Mouse (Mus musculus): ENCODE measurements around the gene Ccr10.
A peak's percentile ranks its signal among the peaks of the same experiment; 100 is the strongest.

Gene Ccr10

DNA sequence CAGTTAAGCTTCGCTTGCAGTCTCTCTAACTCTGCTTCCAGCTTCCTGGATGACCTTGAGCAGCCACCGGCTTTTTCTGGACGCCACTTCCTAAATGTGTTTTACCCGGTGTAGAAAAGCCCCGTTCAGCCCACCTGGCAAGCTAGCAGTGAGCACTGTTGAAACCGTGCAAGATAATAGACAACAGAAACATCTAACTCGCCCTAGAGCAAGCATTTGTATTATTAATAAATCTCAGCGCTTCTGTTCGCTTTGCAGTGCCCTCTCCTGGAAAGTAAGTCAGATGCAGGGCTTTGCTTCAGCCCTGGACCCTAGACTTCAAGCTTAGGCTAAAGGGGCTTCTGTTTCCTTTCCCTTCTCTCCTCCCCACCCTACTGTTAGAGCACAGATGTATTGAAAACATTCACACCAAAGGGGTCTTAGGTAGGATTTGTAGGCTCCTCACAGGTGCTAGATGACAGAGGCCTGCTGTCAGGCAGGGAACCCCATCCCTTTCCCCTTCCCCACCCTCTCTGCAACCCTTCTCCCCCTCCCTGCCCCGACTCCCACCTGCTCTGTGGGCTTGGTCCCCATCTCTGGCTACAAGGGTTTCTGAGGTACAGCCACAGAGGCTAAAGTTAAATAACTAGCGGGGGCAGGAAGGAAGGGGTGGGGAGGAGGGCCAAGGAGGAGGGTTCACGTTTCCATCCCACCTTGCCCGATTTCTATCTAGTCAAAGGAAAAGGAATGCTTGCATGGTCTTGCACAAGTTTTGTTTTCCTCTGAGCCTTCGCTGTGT, at the start of gene Ccr10:
TSS of gene Ccr10 (minus strand) at position 593 of the 778 bp plus-strand sequence.
- DNase-seq = peak; percentile 62

DNA sequence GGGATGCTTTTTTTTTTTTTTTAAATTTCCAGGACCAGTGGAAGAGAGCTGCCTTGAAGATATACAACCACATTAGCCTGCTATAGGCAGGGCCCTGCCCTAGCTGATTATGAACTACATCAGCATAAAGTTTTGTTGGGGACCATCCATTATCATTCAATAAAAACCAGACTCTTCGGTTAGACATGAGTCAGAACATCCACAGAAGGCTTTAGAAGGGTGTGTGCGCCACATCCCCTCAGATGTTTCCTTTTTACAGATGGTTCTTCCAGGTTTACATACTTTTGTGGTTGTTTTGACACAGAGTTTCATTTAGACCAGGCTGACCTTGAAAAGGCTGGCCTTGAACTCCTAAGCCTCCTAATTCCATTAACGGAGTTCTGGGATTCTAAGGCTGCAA, 49.1 kb upstream of the Ccr10 start:
- DNase-seq = no peak

DNA sequence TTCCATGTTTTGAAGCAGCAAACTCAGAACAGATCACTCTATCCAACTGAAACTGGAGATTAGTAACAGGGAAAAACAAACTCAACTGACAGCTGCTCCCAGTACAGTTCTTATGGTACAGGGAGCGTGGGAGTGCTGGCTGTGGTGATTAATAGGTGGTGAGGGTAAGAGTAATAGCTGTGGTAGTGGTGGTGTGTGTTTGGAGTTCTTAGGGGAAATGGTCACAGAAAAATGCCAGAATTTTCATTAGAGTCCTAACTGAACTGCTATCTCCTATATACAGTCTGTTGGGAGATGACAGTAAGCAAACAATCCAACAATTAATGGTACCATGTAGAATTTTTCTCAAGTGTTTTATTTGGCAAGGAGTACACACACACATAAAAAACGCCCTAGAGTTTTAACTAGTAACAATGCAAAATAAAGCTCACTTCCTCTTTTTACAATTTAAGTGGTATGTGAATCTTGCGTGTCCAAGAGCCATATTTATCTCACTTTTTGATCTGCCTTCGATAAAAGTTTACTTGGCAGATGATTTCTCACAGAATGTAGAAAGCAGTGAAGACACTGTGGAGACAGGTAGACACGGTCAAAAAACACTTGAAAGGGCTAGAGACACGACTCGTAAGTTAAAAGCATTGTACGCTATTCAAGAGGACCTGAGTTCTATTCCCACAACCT, 46.2 kb upstream of the Ccr10 start:
- no peak for DNase-seq

DNA sequence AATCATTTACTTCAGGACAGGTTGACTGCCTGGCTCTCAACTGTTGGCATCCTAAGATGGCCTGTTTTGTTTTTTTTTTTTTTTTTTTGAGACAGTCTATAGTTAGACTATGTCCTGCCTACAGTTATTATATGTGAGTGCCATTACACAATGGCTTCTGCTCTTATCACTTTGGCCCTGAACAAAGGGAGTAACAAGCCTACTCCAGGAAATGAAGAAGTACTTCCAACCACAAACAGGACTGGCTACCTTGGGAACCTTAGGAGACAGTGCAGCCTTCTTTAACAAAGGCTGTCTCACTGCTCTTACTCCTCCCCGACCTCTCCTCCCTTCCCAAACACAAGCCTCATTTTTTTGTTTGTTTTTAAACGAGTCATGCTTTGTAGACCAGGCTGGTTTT, 45.6 kb upstream of the Ccr10 start:
- no peak for DNase-seq

DNA sequence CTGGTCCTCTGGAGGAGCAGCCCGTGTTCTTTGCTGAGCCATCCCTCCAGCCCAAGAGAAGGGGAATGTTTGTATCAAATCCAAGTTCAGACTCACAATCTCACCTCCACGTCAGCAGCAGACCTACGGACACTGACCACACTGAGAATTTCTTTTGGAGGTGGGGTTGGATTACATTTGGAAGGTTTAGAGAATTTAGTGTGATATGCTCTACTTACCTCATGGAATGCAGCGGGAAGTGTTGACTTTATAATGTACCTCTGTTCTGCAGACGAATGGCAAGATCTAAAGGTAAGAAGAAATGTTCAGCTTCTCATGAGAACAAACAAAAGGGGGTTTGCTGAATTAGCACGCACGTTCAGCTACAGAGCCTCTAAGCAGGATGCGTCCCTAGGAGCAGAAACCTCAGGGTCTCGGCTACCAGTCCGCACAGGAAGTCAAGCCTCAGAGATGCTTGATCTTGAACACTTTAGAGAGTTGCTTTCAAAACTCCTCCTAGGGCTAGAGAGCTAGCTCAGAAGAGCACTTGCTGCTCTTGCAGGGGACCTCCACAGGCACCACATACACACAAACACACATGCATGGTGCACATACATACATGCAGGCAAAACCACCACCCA, 43.3 kb upstream of the Ccr10 start:
- no peak for DNase-seq

DNA sequence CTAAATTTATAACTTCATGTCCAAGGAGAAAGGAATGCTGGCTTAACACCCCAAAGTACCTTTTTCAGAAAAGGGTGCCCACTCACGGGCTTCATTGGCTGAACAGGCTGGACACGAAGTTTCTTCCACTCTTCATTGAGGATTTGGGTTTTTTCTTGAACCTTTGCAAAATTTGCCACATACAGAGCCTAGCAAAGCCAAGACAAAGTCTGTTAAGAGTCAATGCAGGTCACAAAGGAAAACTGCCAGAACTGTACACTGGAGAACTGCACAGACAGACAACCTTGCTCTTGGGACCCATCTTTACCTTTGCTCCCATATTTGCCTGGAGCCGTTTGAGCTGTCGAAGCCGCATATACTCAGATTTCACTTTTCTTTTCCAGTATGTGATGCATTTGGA, 41.7 kb upstream of the Ccr10 start:
- DNase-seq = no peak

DNA sequence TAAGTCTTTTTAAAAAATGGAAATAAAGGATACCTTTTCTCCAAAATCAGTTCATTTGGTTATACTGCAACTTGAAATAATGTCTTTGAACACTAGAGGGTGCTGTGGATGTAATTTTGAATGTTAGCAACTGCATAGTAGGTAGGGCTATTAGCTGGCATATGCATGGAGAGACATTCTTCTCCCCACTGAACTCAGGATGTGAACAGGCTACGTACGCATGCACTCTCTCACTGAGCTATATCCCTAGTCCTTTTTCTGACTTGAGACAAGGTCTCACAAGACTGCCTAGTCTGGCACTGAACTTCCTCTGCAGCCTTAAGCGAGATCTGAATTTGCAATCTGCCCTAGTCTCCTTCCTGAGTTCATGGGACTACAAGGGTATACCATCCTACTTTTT, 36.7 kb upstream of the Ccr10 start:
- peak; percentile 85 for DNase-seq

DNA sequence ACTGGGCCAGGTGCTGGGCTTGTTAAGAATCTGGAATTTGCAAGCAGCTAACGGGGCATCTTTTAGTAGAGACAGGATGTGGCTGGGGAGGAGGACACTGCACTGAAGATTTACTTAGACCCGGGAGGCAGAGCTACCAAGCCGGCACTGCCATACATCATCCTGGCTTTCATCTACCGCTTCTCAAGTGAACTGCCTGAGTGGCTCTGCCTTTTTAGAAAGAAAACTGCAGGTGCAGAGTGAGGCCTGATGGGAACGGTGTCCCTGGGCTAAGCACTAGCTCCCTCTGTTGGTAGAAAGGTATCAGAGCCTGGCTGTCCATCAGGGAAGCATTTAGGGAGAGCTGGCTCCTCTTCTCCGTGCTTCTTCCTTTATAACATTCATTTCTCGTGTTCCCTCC, 25.7 kb upstream of the Ccr10 start:
- DNase-seq = peak; percentile 72

DNA sequence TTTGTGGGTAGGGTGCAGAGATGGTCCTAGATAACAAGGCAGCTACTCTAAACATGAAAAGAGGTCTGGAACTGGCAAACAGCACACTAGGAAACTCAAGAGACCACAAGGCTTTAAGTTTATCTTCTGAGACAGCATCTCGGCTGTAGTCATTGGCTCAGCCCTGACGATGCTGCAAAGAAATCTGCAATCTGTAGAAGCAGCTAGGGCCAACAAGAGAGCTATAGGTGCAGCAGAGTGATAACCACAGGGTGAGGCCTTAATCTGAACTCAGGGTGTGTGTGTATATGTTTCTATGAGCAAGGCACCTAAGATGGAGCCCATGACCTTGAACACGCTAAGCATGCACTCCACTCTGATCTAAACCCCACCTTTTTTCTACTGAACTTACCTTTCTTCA, 24.3 kb upstream of the Ccr10 start:
- DNase-seq = no peak

DNA sequence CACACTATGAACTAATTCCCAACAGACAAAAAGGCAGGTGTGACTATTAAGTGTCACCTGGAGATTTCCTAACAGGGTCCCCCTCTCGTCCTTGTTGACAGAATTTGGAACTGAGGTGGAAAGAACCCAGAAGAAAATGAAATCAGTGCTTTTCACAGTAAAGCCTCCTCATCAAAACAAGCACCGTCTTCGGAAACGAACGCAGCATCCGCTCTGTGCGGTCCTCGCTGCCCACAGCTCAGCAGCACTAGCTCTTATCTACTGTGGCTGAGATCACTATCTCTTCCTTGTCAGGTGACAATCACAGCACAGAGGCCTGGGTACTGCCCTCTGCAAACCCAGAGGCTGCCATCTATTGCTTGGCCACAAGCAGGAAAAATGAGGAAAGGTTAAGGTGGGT, 20.9 kb upstream of the Ccr10 start:
- DNase-seq = no peak

DNA sequence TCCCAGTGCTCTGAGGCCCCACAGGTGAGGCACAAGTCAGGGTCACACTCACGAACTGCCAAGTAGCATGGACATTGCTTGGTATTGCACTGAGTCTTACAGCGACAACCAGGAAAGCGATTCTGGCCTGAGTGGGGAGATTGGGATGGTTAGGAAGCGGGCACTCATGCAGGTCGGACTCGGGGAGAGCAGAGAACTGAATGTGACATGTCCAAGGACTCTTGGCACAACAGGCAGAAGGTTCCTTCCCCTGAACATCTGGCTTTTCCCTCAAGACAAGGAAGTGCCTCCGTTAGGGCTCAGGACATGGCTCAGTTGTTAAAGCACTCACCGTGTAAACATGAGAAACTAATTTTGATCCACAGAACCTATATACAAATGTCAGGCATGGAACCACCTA, 20.3 kb upstream of the Ccr10 start:
- no peak for DNase-seq

DNA sequence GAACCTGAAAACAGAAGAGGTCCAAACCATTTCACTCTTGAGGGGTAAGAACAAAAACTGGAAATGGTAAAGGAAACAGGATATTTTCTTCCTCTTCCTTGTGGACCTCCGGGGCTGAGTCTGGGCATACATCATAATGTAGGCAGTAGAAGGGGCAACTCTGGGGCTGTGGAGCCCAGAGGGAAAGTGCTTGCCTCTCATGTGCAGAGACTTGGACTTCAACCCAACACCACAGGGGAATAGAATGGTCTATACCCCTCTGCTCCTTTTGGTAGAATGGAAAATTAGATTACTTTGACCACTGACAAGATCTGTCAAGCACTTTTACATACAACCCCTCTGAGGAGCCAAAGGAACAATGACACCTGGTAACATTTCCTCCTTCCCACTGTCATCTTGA, 19.9 kb upstream of the Ccr10 start:
- no peak for DNase-seq

DNA sequence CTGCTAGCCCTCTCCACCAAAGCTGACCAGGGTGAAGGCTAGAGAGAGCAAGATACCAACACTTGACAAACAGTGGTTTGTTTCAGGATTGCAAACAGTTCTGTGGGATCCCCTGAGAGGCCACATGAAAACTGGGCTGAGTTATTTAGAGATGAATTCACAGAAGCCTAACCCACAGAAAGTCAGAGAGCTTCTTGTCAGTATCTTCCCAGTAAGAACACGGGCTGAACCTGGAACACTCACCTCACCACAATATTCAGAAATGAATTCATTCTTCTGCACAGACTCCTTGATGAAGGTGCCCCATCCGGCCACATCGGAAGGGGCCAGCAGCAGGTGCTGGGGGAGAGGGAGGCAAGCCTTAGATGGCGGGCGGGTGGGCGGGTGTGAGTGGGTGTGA, 19.4 kb upstream of the Ccr10 start:
- DNase-seq = no peak

DNA sequence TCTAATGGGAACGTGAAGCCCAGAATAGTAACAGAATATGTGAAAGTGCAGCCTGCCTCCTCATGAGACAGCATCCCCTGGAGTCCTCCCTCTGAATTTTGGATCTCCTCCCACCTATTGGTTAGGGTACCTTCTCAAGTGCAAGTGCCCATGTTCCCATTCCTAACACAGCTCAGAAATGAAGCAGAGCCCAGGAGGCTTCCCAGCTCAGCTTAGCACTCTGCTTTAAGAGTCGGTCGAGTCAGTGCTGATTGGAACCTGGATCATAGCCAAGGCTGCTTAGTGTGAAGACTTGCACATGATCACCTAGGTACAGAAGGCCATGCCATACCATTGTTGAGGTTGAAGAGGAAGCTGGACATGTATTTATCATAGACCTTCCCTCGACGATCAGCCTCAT, 18.9 kb upstream of the Ccr10 start:
- DNase-seq = no peak

DNA sequence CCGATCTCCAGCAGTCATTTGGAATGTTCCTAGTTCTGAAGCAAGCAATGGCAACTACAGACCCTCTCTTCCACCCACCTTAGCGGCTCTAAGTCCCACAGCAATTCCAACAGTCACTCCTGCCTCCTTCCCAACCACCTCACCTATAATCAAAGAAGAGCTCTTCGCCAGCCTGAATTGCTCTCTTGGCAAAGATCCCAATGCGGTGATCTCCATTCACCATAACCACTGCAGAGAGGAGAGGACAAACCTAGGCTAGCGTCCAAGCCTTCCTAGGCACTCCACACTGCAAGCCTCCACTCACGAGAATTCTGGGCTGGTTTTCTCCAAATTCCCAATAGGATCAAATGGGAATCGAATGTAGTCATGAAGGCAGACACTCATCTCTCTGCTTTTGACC, 17.8 kb upstream of the Ccr10 start:
- no peak for DNase-seq

DNA sequence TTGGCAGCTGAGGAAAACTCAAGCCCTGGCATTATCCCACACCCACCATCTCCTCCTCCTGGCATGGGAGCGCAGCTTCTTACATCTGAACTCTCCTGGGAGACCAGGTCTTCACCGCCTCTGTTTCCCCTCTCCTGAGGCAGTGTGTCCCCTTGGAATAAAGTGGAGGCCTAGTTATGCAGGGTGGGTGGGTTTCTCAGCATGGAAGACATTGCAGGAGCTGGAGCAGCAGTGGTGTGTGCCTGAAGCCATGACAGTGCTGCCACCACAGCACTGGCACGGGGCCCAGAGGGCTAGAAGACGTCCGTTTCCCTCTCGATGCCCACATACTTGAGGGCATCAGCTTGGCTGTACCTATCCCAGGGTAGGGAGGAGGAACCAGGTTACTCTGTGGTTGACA, 17.4 kb upstream of the Ccr10 start:
- DNase-seq = no peak

DNA sequence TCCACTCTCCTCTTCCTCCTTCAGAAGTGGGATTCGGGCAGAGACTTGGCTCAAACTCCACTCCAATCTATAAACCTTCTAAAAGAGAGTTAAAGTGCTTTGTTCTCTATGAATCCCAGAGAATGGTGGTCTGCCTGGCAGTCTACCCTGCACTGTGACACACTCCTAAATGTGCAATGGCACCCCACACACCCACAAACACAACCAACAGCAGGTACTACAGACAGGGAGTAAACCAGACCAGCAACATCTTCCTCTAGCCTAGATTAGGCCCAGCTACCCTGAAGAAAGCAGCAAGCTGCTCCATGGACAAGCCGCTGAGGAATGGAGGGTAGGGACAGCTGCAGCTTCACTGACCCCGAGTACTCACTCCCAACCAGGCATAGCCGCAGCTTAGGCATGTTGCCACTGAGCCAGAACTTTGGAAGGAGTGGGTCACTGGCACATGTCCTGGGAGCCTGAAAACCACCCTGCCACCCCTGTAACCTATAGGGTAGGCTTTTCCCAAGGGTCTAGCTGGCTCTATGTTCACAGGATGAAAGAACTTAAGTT, 16.8 kb upstream of the Ccr10 start:
- DNase-seq = no peak

DNA sequence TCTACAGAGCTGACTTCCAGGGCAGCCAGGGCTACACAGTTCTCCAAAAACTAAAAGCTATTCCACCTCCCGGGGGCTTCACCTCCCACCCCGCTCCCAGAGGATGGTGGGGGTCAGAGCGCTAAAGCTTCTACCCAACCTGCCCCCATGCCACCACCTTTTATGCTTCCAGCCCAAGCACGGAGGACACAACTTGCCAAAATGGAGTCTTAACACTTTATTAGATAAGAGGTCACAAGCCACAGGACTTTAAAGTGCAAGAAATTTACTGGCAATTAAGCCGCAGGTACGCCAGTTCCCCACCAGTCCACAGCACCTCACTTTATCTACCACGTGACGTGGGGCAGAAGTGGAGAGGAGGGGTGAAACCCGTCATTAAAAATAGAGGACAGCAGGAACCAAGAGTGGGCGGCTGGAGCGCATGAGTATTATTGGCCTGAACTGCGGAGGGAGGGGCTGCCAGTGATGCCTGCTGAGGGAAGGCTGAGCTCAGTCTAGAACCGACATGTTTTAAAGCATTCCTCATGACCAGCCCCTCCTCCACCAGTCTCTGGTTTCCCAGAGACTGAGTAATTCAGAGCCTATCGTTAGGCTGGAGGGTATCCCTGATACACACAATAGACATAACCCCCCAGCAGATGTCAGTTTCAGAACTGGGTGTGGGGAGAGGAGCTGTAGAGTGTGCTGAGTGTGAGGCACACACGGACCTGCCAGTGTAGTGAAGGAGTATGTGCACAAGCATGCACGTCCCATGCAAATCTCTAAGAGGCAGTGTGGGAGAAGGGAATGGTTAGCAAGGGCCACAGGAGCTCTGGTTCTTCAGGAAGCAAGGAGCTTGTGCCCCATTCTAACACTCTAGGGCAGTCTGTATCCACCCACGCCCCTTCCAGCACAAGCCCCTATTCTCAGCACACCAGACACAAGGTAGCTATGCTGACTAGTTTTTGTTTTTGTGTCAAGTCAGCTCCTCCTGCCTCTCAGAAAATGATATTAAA, 16.0 kb upstream of the Ccr10 start:
- DNase-seq = no peak

DNA sequence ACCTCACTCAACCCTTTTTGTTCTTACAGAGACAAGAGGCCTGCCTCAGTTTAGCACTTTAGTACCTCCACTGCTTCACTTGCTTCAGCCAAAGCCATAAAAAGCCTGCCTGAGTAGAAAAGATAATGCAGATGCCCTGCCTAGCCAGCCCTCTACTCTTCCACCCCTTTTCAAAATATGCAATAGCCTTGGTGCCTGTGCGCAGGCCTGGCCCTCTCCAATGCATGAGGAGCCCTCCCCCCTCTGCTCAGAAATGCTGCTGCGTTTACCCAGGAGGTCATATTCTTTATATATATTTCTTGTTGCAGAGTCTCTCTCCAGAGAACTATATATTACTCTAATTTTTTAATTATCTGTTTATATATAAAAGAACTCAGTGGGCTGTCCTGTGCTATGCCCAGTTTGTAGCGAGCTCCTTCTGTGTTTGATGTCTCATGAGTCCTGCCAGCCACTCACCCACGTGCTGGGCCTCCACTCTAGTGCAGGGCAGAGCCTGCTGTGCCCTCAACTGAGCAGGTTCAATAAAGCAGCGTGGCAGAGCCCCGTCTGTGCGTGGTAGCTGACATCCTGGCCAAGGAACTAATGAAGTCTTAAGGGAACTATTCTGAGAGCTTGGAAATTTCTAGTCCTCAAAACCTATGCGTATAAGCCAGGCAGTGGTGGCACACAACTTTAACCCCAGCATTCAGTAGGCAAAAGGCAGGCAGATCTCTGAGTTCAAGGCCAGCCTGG, 15.1 kb upstream of the Ccr10 start:
- DNase-seq = no peak

DNA sequence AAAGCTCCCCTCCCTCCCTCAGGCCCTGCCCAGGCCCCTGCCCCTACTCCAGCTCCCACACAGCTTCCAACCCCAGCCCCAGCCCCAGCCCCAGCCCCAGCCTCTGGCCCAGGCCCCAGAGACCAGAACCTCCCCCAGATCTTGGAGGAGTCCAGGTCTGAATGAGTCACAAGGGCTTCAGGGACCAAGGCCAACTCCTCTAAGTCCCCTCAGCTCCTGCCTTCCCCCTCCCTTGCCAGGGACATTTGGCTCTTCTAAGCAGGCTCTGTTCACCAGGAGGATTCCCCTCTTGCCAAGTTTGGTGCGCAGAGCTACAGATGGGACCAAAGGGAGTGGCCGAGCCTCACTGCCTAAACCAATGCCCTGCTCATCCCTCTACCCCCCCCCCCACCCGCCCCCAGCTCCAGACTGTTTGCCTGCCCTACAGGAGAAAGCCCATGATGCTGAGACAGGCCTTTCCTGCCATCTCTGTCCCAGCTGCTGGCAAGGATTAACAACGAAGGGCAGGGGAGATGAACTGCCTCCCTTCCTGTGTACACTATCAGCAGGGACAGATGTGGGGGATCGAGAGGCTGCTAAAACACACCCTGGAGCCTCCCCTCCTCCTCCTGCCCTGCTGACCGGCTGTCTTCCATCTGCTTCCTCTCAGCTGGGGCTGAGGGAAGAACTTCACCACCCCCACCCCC, 14.4 kb upstream of the Ccr10 start:
- peak; percentile 69 for DNase-seq

DNA sequence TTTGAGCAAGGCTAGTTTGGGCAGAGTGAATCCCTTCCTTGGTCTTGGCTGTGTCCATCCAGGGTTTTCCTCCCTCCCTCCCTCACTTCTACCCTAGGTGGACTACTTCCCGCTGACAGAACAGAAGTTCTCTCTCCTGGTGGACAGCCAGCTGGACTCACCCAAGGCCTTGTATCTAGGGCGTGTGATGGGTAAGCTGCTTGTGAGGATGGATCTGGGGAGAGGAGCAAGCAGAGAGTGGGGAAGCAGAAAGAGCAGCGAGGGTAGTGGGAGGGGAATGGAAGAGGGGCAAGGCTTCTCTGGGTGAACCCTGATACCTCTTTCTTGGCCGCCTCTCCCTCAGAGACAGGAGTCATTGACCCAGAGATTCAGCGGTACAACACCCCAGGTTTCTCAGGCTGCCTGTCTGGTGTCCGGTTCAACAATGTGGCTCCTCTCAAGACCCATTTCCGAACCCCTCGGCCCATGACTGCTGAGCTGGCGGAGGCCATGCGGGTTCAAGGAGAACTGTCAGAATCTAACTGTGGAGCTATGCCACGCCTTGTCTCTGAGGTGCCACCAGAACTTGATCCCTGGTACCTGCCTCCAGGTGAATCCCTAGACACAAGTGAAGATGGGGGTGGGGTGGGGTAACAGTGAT, 13.0 kb upstream of the Ccr10 start:
- no peak for DNase-seq

Data from retina, postnatal 1 day (tissue).